Mouse (Mus musculus) lung, embryonic 15.5 days (tissue): Measurements from ENCODE around the gene Cidec. TPM values are rescaled to one million over a fixed set of nuclear protein-coding genes. Genes with fewer than 3 reads are reported as not detected.

Source experiments
- ATAC-seq: fragments of 200-750 bp; cut with Nextera tagmentation; 2 replicates; pipeline ENCODE4 v1.8.0; 2017; ENCODE audit warnings: moderate number of reproducible peaks, borderline replicate concordance; ENCODE audit not compliant: low FRiP score, low TSS enrichment; ENCODE audit errors: extremely low read depth
- H3K27ac ChIP-seq: fragments of 300-500 bp; sonication (generic); 2 replicates; pipeline ENCODE4 v1.5.1; 2015; ENCODE audit warnings: moderate library complexity, mild to moderate bottlenecking, inconsistent platforms
- H3K27me3 ChIP-seq: fragments of 300-500 bp; sonication (generic); 2 replicates; pipeline ENCODE4 v1.6.1; 2015; ENCODE audit warnings: inconsistent platforms
- H3K36me3 ChIP-seq: fragments of 300-500 bp; sonication (generic); 2 replicates; pipeline ENCODE4 v1.6.1; 2015; ENCODE audit warnings: inconsistent platforms
- H3K4me1 ChIP-seq: fragments of 300-500 bp; sonication (generic); 2 replicates; pipeline ENCODE4 v1.6.1; 2015; ENCODE audit warnings: inconsistent platforms
- H3K4me2 ChIP-seq: fragments of 300-500 bp; sonication (generic); 2 replicates; pipeline ENCODE4 v1.6.1; 2015; ENCODE audit warnings: inconsistent platforms, mild to moderate bottlenecking, moderate library complexity
- H3K4me3 ChIP-seq: fragments of 300-500 bp; sonication (generic); 2 replicates; pipeline ENCODE4 v1.5.1; 2015; ENCODE audit warnings: mild to moderate bottlenecking, inconsistent platforms
- H3K9ac ChIP-seq: fragments of 300-500 bp; sonication (generic); 2 replicates; pipeline ENCODE4 v1.6.1; 2015; ENCODE audit warnings: inconsistent platforms
- H3K9me3 ChIP-seq: fragments of 300-500 bp; sonication (generic); 2 replicates; pipeline ENCODE4 v1.6.1; 2016; ENCODE audit warnings: inconsistent platforms
- WGBS: fragments of 180-500 bp; shearing (Covaris S2); methylation state at CpG from one replicate; pipeline ENCODE4 v1.1.7; 2015; 5-methylcytosine and 5-hydroxymethylcytosine counted together
- polyA plus RNA-seq: library from polyadenylated mRNA; unstranded; fragments of >200 nt; fragmentation: Nextera tagmentation; extraction: Ambion mirVana; gene quantifications from 2 replicates; pipeline ENCODE4 v1.2.1, GENCODE M21; 2015

Cidec gene
- polyA plus RNA-seq, 1 experiment from 2014 or later, result not detected

DNA sequence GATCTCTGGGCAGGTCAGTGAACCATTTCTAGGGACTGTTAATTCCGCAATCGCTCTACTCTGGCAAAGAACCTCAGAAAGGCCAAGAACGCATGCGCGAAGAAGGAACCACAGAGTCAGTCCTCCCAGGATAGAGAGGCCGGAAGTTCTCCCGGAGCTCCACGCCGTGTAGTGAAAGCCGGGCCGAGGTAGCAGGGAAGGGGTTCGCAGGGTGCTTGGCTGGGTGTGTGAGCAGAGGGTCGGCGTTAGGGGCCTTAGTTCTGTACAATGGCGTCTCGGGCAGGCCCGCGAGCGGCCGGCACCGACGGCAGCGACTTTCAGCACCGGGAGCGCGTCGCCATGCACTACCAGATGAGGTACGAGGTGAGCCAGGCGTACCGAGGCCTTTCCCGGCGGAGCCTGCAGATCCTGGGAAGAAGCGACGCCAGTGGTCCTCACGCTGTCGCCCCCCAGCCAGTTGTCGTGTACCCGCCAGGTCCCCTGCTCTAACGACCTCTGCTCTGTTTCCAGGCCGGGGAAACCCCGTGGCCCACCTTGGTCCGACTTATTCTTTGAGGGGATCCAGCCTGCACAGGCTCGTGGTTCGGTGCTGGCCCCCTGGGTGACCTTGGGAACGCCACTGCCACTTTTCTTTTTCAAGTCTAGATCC is 7.0 kb upstream of the Cidec start, which contains the start of gene Jagn1:
Gene Jagn1 (plus strand): TSS at position 128 of the 649 bp plus-strand sequence.
- peak within 1 kb of the TSS; percentile 51; the same call in 1 of the 2 replicates for H3K27ac ChIP-seq
- H3K4me1 ChIP-seq, result peaks cover 13% of the 10 kb centered on the region
- ATAC-seq, result peak; percentile 91
- H3K36me3 ChIP-seq, result peaks cover 16% of the 10 kb centered on the region
- peak within 1 kb of the TSS; percentile 94 for H3K9ac ChIP-seq
- H3K27me3 ChIP-seq, result no peaks in the 10 kb centered on the region
- H3K4me3 ChIP-seq, result peak within 1 kb of the TSS; percentile 100
- H3K9me3 ChIP-seq, result no peaks in the 10 kb centered on the region
- H3K4me2 ChIP-seq, result peak within 1 kb of the TSS; percentile 63
- under 1% methylated on average over 45 of the region's 45 CpGs for WGBS

DNA sequence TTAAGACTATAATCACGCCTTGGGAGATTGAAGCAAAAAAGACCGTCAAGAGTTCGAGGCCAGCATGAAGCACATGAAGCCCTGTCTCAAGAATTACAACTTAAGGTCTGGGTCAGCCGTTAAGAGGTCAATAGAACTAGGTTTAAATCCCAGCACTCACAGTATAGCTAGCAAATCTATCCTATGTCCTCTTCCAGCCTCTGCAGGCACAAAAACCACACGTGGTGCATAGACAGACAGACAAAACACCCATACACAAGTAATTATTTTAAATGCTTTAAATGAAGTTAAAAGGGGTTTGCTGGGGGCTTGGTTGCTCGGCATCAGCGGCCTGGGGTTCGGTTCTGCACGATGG is 6.5 kb upstream of the Cidec start:
- H3K4me3 ChIP-seq, result peak overlapping the region; percentile 100
- H3K27ac ChIP-seq, result 0 out of 2 replicates have a peak overlapping the region, but pooled peaks have one; percentile 45
- 39% methylated on average over 9 of the region's 9 CpGs for WGBS
- H3K4me1 ChIP-seq, result peaks cover 13% of the 10 kb centered on the region
- peak overlapping the region; percentile 63 for H3K4me2 ChIP-seq
- ATAC-seq, result peak; percentile 12; the same call in 1 of the 2 replicates
- peaks cover 11% of the 10 kb centered on the region for H3K36me3 ChIP-seq
- H3K9ac ChIP-seq, result peak overlapping the region; percentile 94
- no peaks in the 10 kb centered on the region for H3K9me3 ChIP-seq
- H3K27me3 ChIP-seq, result no peaks in the 10 kb centered on the region

DNA sequence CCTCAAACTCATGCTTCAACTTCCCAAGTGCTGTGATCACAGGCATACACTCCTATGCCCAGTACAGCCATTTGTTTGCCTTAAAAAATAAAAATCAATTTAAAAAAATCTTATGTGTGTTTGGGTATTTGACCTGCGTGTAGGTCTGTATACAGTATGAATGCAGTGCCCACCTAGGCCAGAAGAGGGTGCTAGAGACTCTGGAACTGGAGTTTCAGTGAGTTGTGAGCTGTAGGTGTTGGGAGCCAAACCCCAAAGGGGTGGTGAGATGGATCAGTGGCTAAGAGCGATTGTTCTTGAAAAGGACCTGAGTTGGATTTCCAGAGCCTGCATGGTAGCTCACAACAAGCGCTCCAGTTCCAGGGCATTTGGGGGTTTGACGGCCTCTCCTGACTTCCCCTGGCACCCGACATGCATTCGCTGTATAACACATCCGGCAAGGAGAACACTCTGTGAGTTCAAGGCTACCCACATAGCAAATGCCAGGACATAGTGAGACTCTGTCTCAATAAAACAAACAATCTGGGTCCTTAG is 5.7 kb upstream of the Cidec start:
- ATAC-seq, result no peak
- WGBS, result 54% methylated on average over 7 of the region's 7 CpGs
- Histone ChIP-seq H3K4me3 (no peak overlapping the region), H3K36me3 (peaks cover 5% of the 10 kb centered on the region; the same call in 1 of the 2 replicates), H3K9ac (no peak overlapping the region), H3K9me3 (no peaks in the 10 kb centered on the region), H3K27ac (no peak overlapping the region), H3K4me2 (no peak overlapping the region), H3K4me1 (peaks cover 13% of the 10 kb centered on the region), H3K27me3 (no peaks in the 10 kb centered on the region)

GRCm38 (mm10) chr6:113440686-113441085 is 5.1 kb upstream of the Cidec start:
- 67% methylated on average over 3 of the region's 3 CpGs for WGBS
- no peaks in the 10 kb centered on the region for H3K9me3 ChIP-seq
- no peak for ATAC-seq

DNA sequence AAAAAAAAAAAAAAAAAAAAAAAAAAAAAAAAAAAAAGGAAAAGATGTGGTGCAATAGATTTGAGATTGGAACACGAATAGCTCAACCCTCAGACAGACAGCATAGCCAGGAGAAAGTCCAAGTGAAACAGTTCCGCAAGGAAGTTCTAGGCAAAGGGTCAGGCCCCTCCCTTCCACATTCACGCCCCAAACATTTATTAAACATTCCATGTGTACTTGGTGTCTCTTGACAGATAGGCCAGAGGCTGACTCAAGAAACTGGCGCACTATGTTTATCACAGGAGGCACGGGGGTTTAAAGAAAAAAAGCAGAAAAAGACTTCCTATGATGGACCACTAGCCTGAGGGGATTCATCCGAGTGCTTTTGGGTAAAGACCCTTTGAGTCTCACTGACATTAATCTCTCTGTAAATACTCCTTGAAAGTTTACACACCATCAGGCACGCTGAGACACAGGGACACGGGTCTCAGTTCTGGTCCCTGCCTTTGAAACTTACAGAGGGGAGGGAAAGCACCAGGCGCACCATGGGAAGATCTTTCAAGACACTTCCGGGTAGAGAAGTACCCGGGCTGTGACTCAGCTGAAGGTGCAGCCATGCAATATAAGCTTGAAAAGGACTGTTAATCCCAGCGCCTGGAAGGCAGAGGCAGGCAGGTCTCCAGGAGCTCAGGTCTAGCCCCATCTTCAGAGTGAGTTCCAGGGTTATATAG is 3.3 kb upstream of the Cidec start:
- no peak overlapping the region for H3K9ac ChIP-seq
- no peak for ATAC-seq
- H3K4me1 ChIP-seq, result peaks cover 13% of the 10 kb centered on the region
- no peak overlapping the region for H3K27ac ChIP-seq
- no peaks in the 10 kb centered on the region for H3K36me3 ChIP-seq
- H3K4me3 ChIP-seq, result no peak overlapping the region
- no peaks in the 10 kb centered on the region for H3K27me3 ChIP-seq
- WGBS, result 45% methylated on average over 12 of the region's 12 CpGs
- no peaks in the 10 kb centered on the region for H3K9me3 ChIP-seq
- no peak overlapping the region for H3K4me2 ChIP-seq

More at GRCm38 (mm10) chr6:113440686-113441085, 5.1 kb upstream of the Cidec start:
- H3K4me3 ChIP-seq, result no peak overlapping the region
- H3K4me2 ChIP-seq, result no peak overlapping the region
- peaks cover 3% of the 10 kb centered on the region; the same call in 1 of the 2 replicates for H3K36me3 ChIP-seq
- no peak overlapping the region for H3K27ac ChIP-seq
- H3K27me3 ChIP-seq, result no peaks in the 10 kb centered on the region
- H3K9ac ChIP-seq, result no peak overlapping the region
- peaks cover 13% of the 10 kb centered on the region for H3K4me1 ChIP-seq

DNA sequence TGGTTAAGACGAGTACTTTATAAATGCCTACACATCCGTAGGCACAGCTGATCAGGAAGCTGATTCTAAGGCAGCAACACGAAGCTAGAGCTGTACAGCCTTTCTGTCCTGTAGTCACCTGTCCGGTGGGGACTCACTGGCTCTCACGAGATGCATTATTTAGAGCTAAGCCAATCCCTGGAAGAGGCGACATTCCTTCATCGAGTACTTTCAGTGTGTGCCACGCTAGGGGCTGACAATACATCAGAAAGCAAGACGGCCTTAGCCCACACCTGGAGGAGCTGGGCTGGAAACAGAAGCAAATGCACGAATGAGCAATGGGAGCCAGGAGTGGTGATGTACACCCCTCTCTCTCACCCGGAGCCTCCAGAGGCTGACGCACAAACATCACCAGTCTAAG is 1.6 kb upstream of the Cidec start:
- Histone ChIP-seq H3K4me1 (peaks cover 3% of the 10 kb centered on the region), H3K27ac (no peak overlapping the region), H3K9ac (no peak overlapping the region), H3K9me3 (no peaks in the 10 kb centered on the region), H3K4me2 (no peak overlapping the region), H3K27me3 (no peaks in the 10 kb centered on the region), H3K36me3 (no peaks in the 10 kb centered on the region), H3K4me3 (no peak overlapping the region)
- 67% methylated on average over 12 of the region's 12 CpGs for WGBS
- ATAC-seq, result no peak

GRCm38 (mm10) chr6:113434691-113435090 is 869 bp downstream of the Cidec start:
- H3K27ac ChIP-seq, result no peak overlapping the region
- no peaks in the 10 kb centered on the region for H3K27me3 ChIP-seq
- no peak overlapping the region for H3K4me3 ChIP-seq
- ATAC-seq, result no peak
- WGBS, result 66% methylated on average over 7 of the region's 7 CpGs
- no peaks in the 10 kb centered on the region for H3K9me3 ChIP-seq
- H3K36me3 ChIP-seq, result no peaks in the 10 kb centered on the region
- no peak overlapping the region for H3K4me2 ChIP-seq
- H3K4me1 ChIP-seq, result no peaks in the 10 kb centered on the region
- H3K9ac ChIP-seq, result no peak overlapping the region

- Histone ChIP-seq H3K27ac (no peak overlapping the region), H3K36me3 (no peaks in the 10 kb centered on the region), H3K27me3 (no peaks in the 10 kb centered on the region), H3K9me3 (no peaks in the 10 kb centered on the region), H3K4me2 (no peak overlapping the region), H3K4me1 (no peaks in the 10 kb centered on the region), H3K4me3 (no peak overlapping the region), H3K9ac (no peak overlapping the region)
- WGBS, result 63% methylated on average over 3 of the region's 3 CpGs
- no peak for ATAC-seq
Measured at GRCm38 (mm10) chr6:113433661-113434060, 1.9 kb downstream of the Cidec start.

GRCm38 (mm10) chr6:113431801-113432200 is 3.8 kb downstream of the Cidec start:
- Histone ChIP-seq H3K27ac (no peak overlapping the region), H3K4me1 (no peaks in the 10 kb centered on the region), H3K9ac (no peak overlapping the region), H3K36me3 (no peaks in the 10 kb centered on the region), H3K9me3 (no peaks in the 10 kb centered on the region), H3K4me2 (no peak overlapping the region), H3K27me3 (no peaks in the 10 kb centered on the region), H3K4me3 (no peak overlapping the region)
- 56% methylated on average over 3 of the region's 3 CpGs for WGBS
- no peak for ATAC-seq

GRCm38 (mm10) chr6:113430846-113431245 is 4.7 kb downstream of the Cidec start:
- no peak overlapping the region for H3K9ac ChIP-seq
- H3K4me1 ChIP-seq, result no peaks in the 10 kb centered on the region
- no peak overlapping the region for H3K27ac ChIP-seq

GRCm38 (mm10) chr6:113429965-113430364 is 5.6 kb downstream of the Cidec start:
- Histone ChIP-seq H3K4me3 (no peak overlapping the region), H3K4me2 (no peak overlapping the region), H3K9me3 (no peaks in the 10 kb centered on the region), H3K9ac (no peak overlapping the region), H3K27ac (no peak overlapping the region), H3K27me3 (no peaks in the 10 kb centered on the region), H3K4me1 (no peaks in the 10 kb centered on the region), H3K36me3 (no peaks in the 10 kb centered on the region)
- no peak for ATAC-seq
- WGBS, result 69% methylated on average over 3 of the region's 3 CpGs

More at GRCm38 (mm10) chr6:113430846-113431245, 4.7 kb downstream of the Cidec start:
- ATAC-seq, result no peak
- H3K4me3 ChIP-seq, result no peak overlapping the region
- H3K36me3 ChIP-seq, result no peaks in the 10 kb centered on the region
- WGBS, result 58% methylated on average over 3 of the region's 3 CpGs
- no peak overlapping the region for H3K4me2 ChIP-seq
- no peaks in the 10 kb centered on the region for H3K27me3 ChIP-seq
- no peaks in the 10 kb centered on the region for H3K9me3 ChIP-seq

DNA sequence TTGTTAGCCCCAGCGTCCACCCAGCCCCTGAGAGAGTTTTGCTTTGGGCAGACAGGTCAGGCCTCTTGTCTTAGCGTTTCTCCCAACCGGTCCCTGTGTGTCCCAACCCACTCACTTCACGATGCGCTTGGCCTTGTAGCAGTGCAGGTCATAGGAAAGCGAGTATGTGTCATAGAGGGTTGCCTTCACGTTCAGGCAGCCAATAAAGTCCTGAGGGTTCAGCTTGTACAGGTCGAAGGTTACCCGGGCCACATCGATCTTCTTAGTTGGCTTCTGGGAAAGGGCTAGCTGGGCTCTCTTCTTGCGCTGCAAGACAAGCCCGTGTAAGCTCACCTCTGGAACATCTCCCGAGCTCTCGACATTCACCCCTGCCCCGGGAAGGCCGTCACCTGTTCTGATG is 7.6 kb downstream of the Cidec start:
- Histone ChIP-seq H3K36me3 (no peaks in the 10 kb centered on the region), H3K4me3 (no peak overlapping the region), H3K9ac (no peak overlapping the region), H3K4me1 (no peaks in the 10 kb centered on the region), H3K4me2 (no peak overlapping the region), H3K27ac (no peak overlapping the region), H3K27me3 (no peaks in the 10 kb centered on the region), H3K9me3 (no peaks in the 10 kb centered on the region)
- WGBS, result 83% methylated on average over 16 of the region's 16 CpGs
- peak; percentile 19; the same call in 1 of the 2 replicates for ATAC-seq
